In genomic region chr15:20448861-20449663, GRCm38 (mm10) we compare ENCODE assay signal across 8 mouse cellular contexts. TPM values are rescaled to one million over a fixed set of nuclear protein-coding genes. Genes with fewer than 3 reads are reported as not detected.
DNase-seq lines count a peak whose midpoint lies in the region; ATAC-seq and TF ChIP-seq lines count a peak whose summit lies in the region.

Gene Cdh12 (plus strand): TSS chr15:20449265.

- H3K4me1 ChIP-seq in hindbrain, embryonic 13.5 days (replicated peaks), result peaks cover 9% of the 10 kb centered on the region; the same call in 1 of the 2 replicates
- no peaks in the 10 kb centered on the region for H3K4me1 ChIP-seq in limb, embryonic 14.5 days (ENCODE audit: control insufficient read depth, insufficient read depth, low read length)
- no peaks in the 10 kb centered on the region for H3K4me1 ChIP-seq in thymus, adult 2 months (replicated peaks; ENCODE audit: control insufficient read depth, insufficient read depth, low read length)

- peak; percentile 55 to 62 for DNase-seq in cerebellum, postnatal 10 days
- peak; percentile 61 for DNase-seq in embryo, embryonic 10.5 days (ENCODE audit: low spot score)
- no peak for DNase-seq in limb, embryonic 14.5 days (ENCODE audit: low spot score)
- peak; percentile 11 for DNase-seq in right cerebral cortex, postnatal 4 days
- DNase-seq in kidney, adult 9 months, result no peak
- DNase-seq in thymus, adult 2 months, result no peak

- no peak for TF ChIP-seq CTCF in thymus, adult 2 months (IDR thresholded peaks at IDR 0.05; ENCODE audit: borderline replicate concordance, control insufficient read depth, extremely low read depth, insufficient read depth, low read length, poor library complexity)

- H3K9me3 ChIP-seq in hindbrain, embryonic 13.5 days, result no peaks in the 10 kb centered on the region
- no peaks in the 10 kb centered on the region for H3K9me3 ChIP-seq in limb, embryonic 14.5 days (ENCODE audit: control insufficient read depth, low read length)

- no peak for TF ChIP-seq POLR2A in limb, embryonic 14.5 days (IDR thresholded peaks at IDR 0.05; ENCODE audit: borderline replicate concordance, extremely low read depth, insufficient read depth, insufficient read length)
- TF ChIP-seq POLR2A in thymus, adult 2 months (IDR thresholded peaks at IDR 0.05; ENCODE audit: control insufficient read depth, extremely low read depth, insufficient read depth, low read length, poor library complexity), result no peak

- peak within 1 kb of the TSS; percentile 46 for H3K27ac ChIP-seq in hindbrain, embryonic 13.5 days
- H3K27ac ChIP-seq in limb, embryonic 14.5 days (replicated peaks; ENCODE audit: low read depth, low read length), result no peak within 1 kb of the TSS
- no peak within 1 kb of the TSS for H3K27ac ChIP-seq in thymus, adult 2 months (ENCODE audit: control insufficient read depth, insufficient read depth, low read length)

- 6% methylated on average over 18 of the region's 18 CpGs for WGBS in hindbrain, embryonic 13.5 days
- WGBS in limb, embryonic 14.5 days, result 8% methylated on average over 18 of the region's 18 CpGs
- whole genome bisulfite sequencing in thymus, adult 2 months, result 26% methylated on average over 18 of the region's 18 CpGs

- H3K4me3 ChIP-seq in hindbrain, embryonic 13.5 days, result peak within 1 kb of the TSS; percentile 52
- H3K4me3 ChIP-seq in limb, embryonic 14.5 days (replicated peaks; ENCODE audit: low read length), result peak within 1 kb of the TSS; percentile 31
- H3K4me3 ChIP-seq in thymus, adult 2 months (ENCODE audit: control insufficient read depth, insufficient read depth, low read length), result no peak within 1 kb of the TSS

- no peak for ATAC-seq in cerebellum, adult (ENCODE audit: insufficient number of reproducible peaks, low FRiP score, low TSS enrichment)
- ATAC-seq in hindbrain, embryonic 13.5 days (ENCODE audit: low FRiP score), result peak; percentile 96
- no peak for ATAC-seq in limb, embryonic 14.5 days (ENCODE audit: low FRiP score, low read depth)

- no peaks in the 10 kb centered on the region for H3K36me3 ChIP-seq in hindbrain, embryonic 13.5 days
- H3K36me3 ChIP-seq in limb, embryonic 14.5 days (ENCODE audit: control insufficient read depth, insufficient read depth, low read length), result no peaks in the 10 kb centered on the region
- H3K36me3 ChIP-seq in thymus, adult 2 months (ENCODE audit: control insufficient read depth, insufficient read depth, low read length), result no peaks in the 10 kb centered on the region

- H3K4me2 ChIP-seq in hindbrain, embryonic 13.5 days, result peak within 1 kb of the TSS; percentile 71
- H3K4me2 ChIP-seq in limb, embryonic 14.5 days (replicated peaks; ENCODE audit: low read depth, low read length, severe bottlenecking), result peak within 1 kb of the TSS; percentile 48

- peak within 1 kb of the TSS; percentile 67 for H3K9ac ChIP-seq in hindbrain, embryonic 13.5 days
- peak within 1 kb of the TSS; percentile 32 for H3K9ac ChIP-seq in limb, embryonic 14.5 days (ENCODE audit: low read depth, low read length, severe bottlenecking)

- H3K27me3 ChIP-seq in hindbrain, embryonic 13.5 days, result no peaks in the 10 kb centered on the region
- H3K27me3 ChIP-seq in limb, embryonic 14.5 days (ENCODE audit: control insufficient read depth, insufficient read depth, low read length), result no peaks in the 10 kb centered on the region
- no peaks in the 10 kb centered on the region for H3K27me3 ChIP-seq in thymus, adult 2 months (ENCODE audit: control insufficient read depth, insufficient read depth, low read length)

RNA-seq across cellular contexts. Expression of gene Cdh12, which starts in this region (rescaled TPM):
- 4.6 and 4.9 TPM in 2 replicates for polyA plus RNA-seq in hindbrain, embryonic 13.5 days (2015; fragmentation: Nextera tagmentation; extraction: Ambion mirVana)
- 0.13 and 0.16 TPM in 2 replicates for polyA plus RNA-seq in limb, embryonic 14.5 days (2012; rRNA removed)
- 0.29 and 1.1 TPM in 2 replicates for polyA plus RNA-seq in limb, embryonic 14.5 days (2014; fragmentation: Nextera tagmentation; extraction: Ambion mirVana)
- not detected in 2 replicates for polyA plus RNA-seq in thymus, adult 2 months (2012; rRNA removed)

Comparison
In these comparisons a context has a peak if more than half of its experiments do, and no peak if none do; other contexts are left out.
1. DNase-seq: peak in cerebellum, postnatal 10 days (2 of 2), embryo, embryonic 10.5 days (single experiment) and right cerebral cortex, postnatal 4 days (single experiment); none in limb, embryonic 14.5 days (single experiment), kidney, adult 9 months (single experiment) and thymus, adult 2 months (single experiment).